33 mouse cellular contexts compared by ENCODE assay signal in the genomic region with DNA sequence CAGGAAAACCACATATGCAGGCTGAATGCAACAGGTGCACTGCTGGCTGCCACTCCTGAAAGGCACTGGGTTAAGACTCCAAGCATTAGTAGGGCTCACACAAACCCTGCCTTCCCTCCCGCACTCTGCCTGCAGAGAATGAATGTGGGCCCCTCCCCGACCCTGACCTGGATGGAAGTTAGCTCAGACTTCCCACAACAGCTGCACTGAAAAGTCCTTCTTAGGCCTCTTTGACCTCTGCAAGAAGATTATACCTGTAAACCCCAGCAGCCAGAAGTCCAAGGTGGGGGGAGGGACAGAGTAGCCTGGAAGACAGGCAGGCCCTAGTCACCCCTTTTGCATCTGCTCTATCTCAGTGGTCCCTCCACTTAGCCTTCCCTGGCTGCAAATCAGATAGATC. TPM values are rescaled to one million over a fixed set of nuclear protein-coding genes. Genes with fewer than 3 reads are reported as not detected.
"Had no signal": no experiment of that assay in that cellular context is flagged by ENCODE, and none has a peak within 500 bp of the region (broad histone marks: within the 10 kb centered on the region; RNA-seq: fewer than 3 reads in every experiment).

No protein-coding gene starts in this region.

- H3K4me3 ChIP-seq: liver, embryonic 13.5 days had no signal

- H3K36me3 ChIP-seq: midbrain, embryonic 15.5 days had no signal

- ATAC-seq: intestine, embryonic 16.5 days had no signal

- H3K9me3 ChIP-seq: liver, embryonic 13.5 days; midbrain, embryonic 15.5 days; neural tube, embryonic 12.5 days had no signal

- H3K27ac ChIP-seq: liver, embryonic 13.5 days; neural tube, embryonic 12.5 days had no signal

- DNase-seq: kidney, adult 18-20 months; kidney, adult 9 months; kidney, postnatal 14 days; kidney, postnatal 4 days; layer of hippocampus, postnatal 36 days; liver, embryonic 13.5 days; lung, adult 2 months; lung, postnatal 14 days; lung, postnatal 4 days; thymus, postnatal 25 days had no signal

- H3K4me2 ChIP-seq: liver, embryonic 13.5 days had no signal

- H3K9ac ChIP-seq: liver, embryonic 13.5 days had no signal

RNA-seq across cellular contexts. Expression of a gene that starts 0.8 kb away (rescaled TPM):
- total RNA-seq: megakaryocyte progenitor cell, adult 5-6 weeks; megakaryocyte-erythroid progenitor cell, adult 5-6 weeks had no signal
- polyA plus RNA-seq: liver, adult 2 months had no signal

RNA-seq across cellular contexts. Expression of a gene that starts 19.3 kb away (rescaled TPM):
- polyA plus RNA-seq: liver, adult 2 months; midbrain, embryonic 11.5 days; midbrain, embryonic 15.5 days; neural tube, embryonic 12.5 days had no signal

RNA-seq across cellular contexts. Expression of a gene that starts 55.1 kb away (rescaled TPM):
- total RNA-seq: layer of hippocampus, adult 18-20 months; layer of hippocampus, postnatal 10 days; layer of hippocampus, postnatal 36 days; left cerebral cortex, adult 2 months; left cerebral cortex, postnatal 10 days; left cerebral cortex, postnatal 36 days; liver, adult 2 months; megakaryocyte progenitor cell, adult 5-6 weeks; megakaryocyte-erythroid progenitor cell, adult 5-6 weeks; neutrophil, adult 5-6 weeks had no signal
- polyA plus RNA-seq: inflammation-experienced regulatory T-cells, adult 6 months; intestine, embryonic 16.5 days; kidney, embryonic 16.5 days; limb, embryonic 11.5 days; limb, embryonic 14.5 days; liver, adult 2 months; liver, embryonic 13.5 days; liver, embryonic 16.5 days; lung, adult 2 months; lung, embryonic 16.5 days; midbrain, embryonic 11.5 days; midbrain, embryonic 15.5 days; neural tube, embryonic 12.5 days; small intestine, adult 2 months; spleen, adult 2 months; stomach, embryonic 16.5 days; thymus, postnatal 0 days had no signal
